Mouse (Mus musculus): ENCODE measurements around the gene Gstm4. TPM values are rescaled to one million over a fixed set of nuclear protein-coding genes. Genes with fewer than 3 reads are reported as not detected.
"Not testable (repeated sequence)": the region's sequence is repeated elsewhere in the genome, so short reads cannot be mapped to it uniquely, and the experiment has no call there.

Gstm4 gene
- polyA plus RNA-seq, 1 experiment from 2014 or later, result 17.6 TPM

- H3K27ac ChIP-seq (ENCODE audit: low read length), result no peak overlapping the region
- no peak overlapping the region for H3K4me2 ChIP-seq (ENCODE audit: low read depth, low read length)
- H3K4me1 ChIP-seq (replicated peaks; ENCODE audit: control insufficient read depth, insufficient read depth, low read length), result peaks cover 4% of the 10 kb centered on the region; the same call in 1 of the 2 replicates
- 59% methylated on average over 6 of the region's 6 CpGs for WGBS
- H3K27me3 ChIP-seq (ENCODE audit: control insufficient read depth, insufficient read depth, low read depth, low read length), result no peaks in the 10 kb centered on the region
- H3K36me3 ChIP-seq (ENCODE audit: control insufficient read depth, insufficient read depth, low read length), result no peaks in the 10 kb centered on the region
- no peak for ATAC-seq (ENCODE audit: low read depth)
- H3K4me3 ChIP-seq (ENCODE audit: low read length), result no peak overlapping the region
- H3K9me3 ChIP-seq (ENCODE audit: control insufficient read depth, low read length), result no peaks in the 10 kb centered on the region
- H3K9ac ChIP-seq (ENCODE audit: low read length), result no peak overlapping the region
Measured at GRCm38 (mm10) chr3:108022650-108023049, 22.0 kb downstream of the Gstm4 start.

- H3K36me3 ChIP-seq (ENCODE audit: control insufficient read depth, insufficient read depth, low read length); H3K9ac ChIP-seq (ENCODE audit: low read length); H3K4me3 ChIP-seq (ENCODE audit: low read length); H3K27ac ChIP-seq (ENCODE audit: low read length); H3K4me1 ChIP-seq (replicated peaks; ENCODE audit: control insufficient read depth, insufficient read depth, low read length); H3K9me3 ChIP-seq (ENCODE audit: control insufficient read depth, low read length); ATAC-seq (ENCODE audit: low read depth); H3K4me2 ChIP-seq (ENCODE audit: low read depth, low read length); H3K27me3 ChIP-seq (ENCODE audit: control insufficient read depth, insufficient read depth, low read depth, low read length): not testable (repeated sequence)
- WGBS, result 75% methylated on average over 11 of the region's 11 CpGs
Measured at GRCm38 (mm10) chr3:108020351-108021022, 24.2 kb downstream of the Gstm4 start.

- H3K4me1 ChIP-seq (replicated peaks; ENCODE audit: control insufficient read depth, insufficient read depth, low read length); H3K4me3 ChIP-seq (ENCODE audit: low read length); H3K27me3 ChIP-seq (ENCODE audit: control insufficient read depth, insufficient read depth, low read depth, low read length); H3K4me2 ChIP-seq (ENCODE audit: low read depth, low read length); H3K36me3 ChIP-seq (ENCODE audit: control insufficient read depth, insufficient read depth, low read length); H3K27ac ChIP-seq (ENCODE audit: low read length); H3K9ac ChIP-seq (ENCODE audit: low read length); H3K9me3 ChIP-seq (ENCODE audit: control insufficient read depth, low read length); ATAC-seq (ENCODE audit: low read depth): not testable (repeated sequence)
- 68% methylated on average over 3 of the region's 3 CpGs for WGBS
Measured at GRCm38 (mm10) chr3:108019226-108019625, 25.5 kb downstream of the Gstm4 start.

GRCm38 (mm10) chr3:108018190-108018820 lies 26.4 kb downstream of the Gstm4 start:
- no peaks in the 10 kb centered on the region for H3K9me3 ChIP-seq (ENCODE audit: control insufficient read depth, low read length)
- H3K4me2 ChIP-seq (ENCODE audit: low read depth, low read length), result peak overlapping the region; percentile 66
- ATAC-seq (ENCODE audit: low read depth), result peak; percentile 8; the same call in 1 of the 2 replicates
- H3K4me3 ChIP-seq (ENCODE audit: low read length), result peak overlapping the region; percentile 46
- WGBS, result 16% methylated on average over 14 of the region's 14 CpGs
- no peaks in the 10 kb centered on the region for H3K27me3 ChIP-seq (ENCODE audit: control insufficient read depth, insufficient read depth, low read depth, low read length)
- H3K4me1 ChIP-seq (replicated peaks; ENCODE audit: control insufficient read depth, insufficient read depth, low read length), result peaks cover 8% of the 10 kb centered on the region
- peak overlapping the region; percentile 22; the same call in 1 of the 2 replicates for H3K27ac ChIP-seq (ENCODE audit: low read length)
- H3K9ac ChIP-seq (ENCODE audit: low read length), result peak overlapping the region; percentile 40
- H3K36me3 ChIP-seq (ENCODE audit: control insufficient read depth, insufficient read depth, low read length), result no peaks in the 10 kb centered on the region

- Histone ChIP-seq H3K27me3 (ENCODE audit: control insufficient read depth, insufficient read depth, low read depth, low read length) (no peaks in the 10 kb centered on the region), H3K4me3 (ENCODE audit: low read length) (peak within 1 kb of the TSS; percentile 46), H3K36me3 (ENCODE audit: control insufficient read depth, insufficient read depth, low read length) (no peaks in the 10 kb centered on the region), H3K4me1 (replicated peaks; ENCODE audit: control insufficient read depth, insufficient read depth, low read length) (peaks cover 11% of the 10 kb centered on the region), H3K9me3 (ENCODE audit: control insufficient read depth, low read length) (no peaks in the 10 kb centered on the region), H3K27ac (ENCODE audit: low read length) (peak within 1 kb of the TSS; percentile 91), H3K9ac (ENCODE audit: low read length) (peak within 1 kb of the TSS; percentile 55), H3K4me2 (ENCODE audit: low read depth, low read length) (peak within 1 kb of the TSS; percentile 66)
- peak; percentile 99 for ATAC-seq (ENCODE audit: low read depth)
- under 1% methylated on average over 31 of the region's 31 CpGs for WGBS
Measured at GRCm38 (mm10) chr3:108017473-108018189, 27.1 kb downstream of the Gstm4 start, which contains the start of gene Gstm1. Gstm1 (minus strand) TSS chr3:108017973.

GRCm38 (mm10) chr3:108016468-108016867 lies 28.2 kb downstream of the Gstm4 start:
- not testable (repeated sequence) for H3K36me3 ChIP-seq (ENCODE audit: control insufficient read depth, insufficient read depth, low read length); H3K27me3 ChIP-seq (ENCODE audit: control insufficient read depth, insufficient read depth, low read depth, low read length); ATAC-seq (ENCODE audit: low read depth); H3K9ac ChIP-seq (ENCODE audit: low read length); H3K9me3 ChIP-seq (ENCODE audit: control insufficient read depth, low read length); H3K4me3 ChIP-seq (ENCODE audit: low read length); H3K27ac ChIP-seq (ENCODE audit: low read length); H3K4me2 ChIP-seq (ENCODE audit: low read depth, low read length)
- 85% methylated on average over 5 of the region's 5 CpGs for WGBS
- peaks cover 11% of the 10 kb centered on the region for H3K4me1 ChIP-seq (replicated peaks; ENCODE audit: control insufficient read depth, insufficient read depth, low read length)

GRCm38 (mm10) chr3:108014974-108015346 lies 29.7 kb downstream of the Gstm4 start:
- no peak overlapping the region for H3K9ac ChIP-seq (ENCODE audit: low read length)
- 94% methylated on average over 2 of the region's 2 CpGs for WGBS
- no peak overlapping the region for H3K27ac ChIP-seq (ENCODE audit: low read length)
- H3K4me2 ChIP-seq (ENCODE audit: low read depth, low read length), result no peak overlapping the region
- no peak for ATAC-seq (ENCODE audit: low read depth)
- H3K36me3 ChIP-seq (ENCODE audit: control insufficient read depth, insufficient read depth, low read length), result no peaks in the 10 kb centered on the region
- H3K27me3 ChIP-seq (ENCODE audit: control insufficient read depth, insufficient read depth, low read depth, low read length), result no peaks in the 10 kb centered on the region
- H3K4me1 ChIP-seq (replicated peaks; ENCODE audit: control insufficient read depth, insufficient read depth, low read length), result peaks cover 14% of the 10 kb centered on the region
- H3K4me3 ChIP-seq (ENCODE audit: low read length), result no peak overlapping the region
- no peaks in the 10 kb centered on the region for H3K9me3 ChIP-seq (ENCODE audit: control insufficient read depth, low read length)

GRCm38 (mm10) chr3:108014098-108014973 lies 30.4 kb downstream of the Gstm4 start:
- Histone ChIP-seq H3K27ac (ENCODE audit: low read length) (no peak overlapping the region), H3K4me2 (ENCODE audit: low read depth, low read length) (no peak overlapping the region), H3K9me3 (ENCODE audit: control insufficient read depth, low read length) (no peaks in the 10 kb centered on the region), H3K4me1 (replicated peaks; ENCODE audit: control insufficient read depth, insufficient read depth, low read length) (peaks cover 14% of the 10 kb centered on the region), H3K27me3 (ENCODE audit: control insufficient read depth, insufficient read depth, low read depth, low read length) (no peaks in the 10 kb centered on the region), H3K36me3 (ENCODE audit: control insufficient read depth, insufficient read depth, low read length) (no peaks in the 10 kb centered on the region), H3K9ac (ENCODE audit: low read length) (no peak overlapping the region), H3K4me3 (ENCODE audit: low read length) (no peak overlapping the region)
- no peak for ATAC-seq (ENCODE audit: low read depth)
- WGBS, result 73% methylated on average over 7 of the region's 8 CpGs

Measured in lung, embryonic 16.5 days (tissue).